Mouse (Mus musculus): ENCODE results near the gene Dgat2l6. TPM values are rescaled to one million over a fixed set of nuclear protein-coding genes. Genes with fewer than 3 reads are reported as not detected.
A peak's percentile ranks its signal among the peaks of the same experiment; 100 is the strongest.

The Dgat2l6 gene
- polyA plus RNA-seq (2012; rRNA removed), result 0.05 TPM in 1 of 2 replicates, not detected in the other

- no peaks in the 10 kb centered on the region; the same call in 1 of the 2 replicates for H3K4me1 ChIP-seq (ENCODE audit: control insufficient read depth, insufficient read depth, low read length)
- WGBS, result 80% methylated on average over 4 of the region's 4 CpGs
Observed at GRCm38 (mm10) chrX:100524471-100524870, at the start of gene Dgat2l6. Gene Dgat2l6, plus strand, starts transcription at chrX:100524838.

GRCm38 (mm10) chrX:100475569-100476223 is 48.9 kb upstream of the Dgat2l6 start:
- Histone ChIP-seq H3K4me1 (ENCODE audit: control insufficient read depth, insufficient read depth, low read length) (no peaks in the 10 kb centered on the region; the same call in 1 of the 2 replicates), H3K4me3 (replicated peaks; ENCODE audit: extremely low read depth, low read depth, low read length) (no peak overlapping the region)
- WGBS, result 43% methylated on average over 4 of the region's 4 CpGs
- no peak for DNase-seq
- no peak for TF ChIP-seq POLR2A (IDR thresholded peaks at IDR 0.05; ENCODE audit: borderline replicate concordance, extremely low read depth, low read depth, low read length)
- TF ChIP-seq CTCF (IDR thresholded peaks at IDR 0.05; ENCODE audit: insufficient read depth, low read length), result no peak

More at GRCm38 (mm10) chrX:100524471-100524870, at the start of gene Dgat2l6:
- no peak for TF ChIP-seq POLR2A (IDR thresholded peaks at IDR 0.05; ENCODE audit: borderline replicate concordance, extremely low read depth, low read depth, low read length)
- TF ChIP-seq CTCF (IDR thresholded peaks at IDR 0.05; ENCODE audit: insufficient read depth, low read length), result no peak
- DNase-seq, result no peak
- H3K4me3 ChIP-seq (replicated peaks; ENCODE audit: extremely low read depth, low read depth, low read length), result no peak within 1 kb of the TSS

GRCm38 (mm10) chrX:100480317-100480716 is 44.3 kb upstream of the Dgat2l6 start:
- no peak overlapping the region for H3K4me3 ChIP-seq (replicated peaks; ENCODE audit: extremely low read depth, low read depth, low read length)
- DNase-seq, result peak; percentile 39
- TF ChIP-seq POLR2A (IDR thresholded peaks at IDR 0.05; ENCODE audit: borderline replicate concordance, extremely low read depth, low read depth, low read length), result no peak
- peak; percentile 44 for TF ChIP-seq CTCF (IDR thresholded peaks at IDR 0.05; ENCODE audit: insufficient read depth, low read length)
- H3K4me1 ChIP-seq (ENCODE audit: control insufficient read depth, insufficient read depth, low read length), result no peaks in the 10 kb centered on the region; the same call in 1 of the 2 replicates
- WGBS, result 31% methylated on average over 3 of the region's 3 CpGs

- DNase-seq, result no peak
- TF ChIP-seq CTCF (IDR thresholded peaks at IDR 0.05; ENCODE audit: insufficient read depth, low read length) (no peak), POLR2A (IDR thresholded peaks at IDR 0.05; ENCODE audit: borderline replicate concordance, extremely low read depth, low read depth, low read length) (no peak)
- WGBS, result 30% methylated on average over 22 of the region's 22 CpGs
- Histone ChIP-seq H3K4me1 (ENCODE audit: control insufficient read depth, insufficient read depth, low read length) (no peaks in the 10 kb centered on the region; the same call in 1 of the 2 replicates), H3K4me3 (replicated peaks; ENCODE audit: extremely low read depth, low read depth, low read length) (peak overlapping the region; percentile 68)
Observed at GRCm38 (mm10) chrX:100493500-100494067, 31.1 kb upstream of the Dgat2l6 start.

GRCm38 (mm10) chrX:100494068-100494978 is 30.3 kb upstream of the Dgat2l6 start, which contains the start of gene Igbp1:
Gene Igbp1, plus strand, starts transcription at chrX:100494291.
- Histone ChIP-seq H3K4me1 (ENCODE audit: control insufficient read depth, insufficient read depth, low read length) (no peaks in the 10 kb centered on the region; the same call in 1 of the 2 replicates), H3K4me3 (replicated peaks; ENCODE audit: extremely low read depth, low read depth, low read length) (peak within 1 kb of the TSS; percentile 88)
- DNase-seq, result peak; percentile 66
- TF ChIP-seq POLR2A (IDR thresholded peaks at IDR 0.05; ENCODE audit: borderline replicate concordance, extremely low read depth, low read depth, low read length) (peak; percentile 27; the same call in 1 of the 2 replicates), CTCF (IDR thresholded peaks at IDR 0.05; ENCODE audit: insufficient read depth, low read length) (no peak)
- WGBS, result 26% methylated on average over 32 of the region's 32 CpGs

- WGBS, result 75% methylated on average over 5 of the region's 5 CpGs
- DNase-seq, result no peak
- no peaks in the 10 kb centered on the region for H3K4me1 ChIP-seq (ENCODE audit: control insufficient read depth, insufficient read depth, low read length)
- TF ChIP-seq POLR2A (IDR thresholded peaks at IDR 0.05; ENCODE audit: borderline replicate concordance, extremely low read depth, low read depth, low read length) (no peak), CTCF (IDR thresholded peaks at IDR 0.05; ENCODE audit: insufficient read depth, low read length) (no peak)
- H3K4me3 ChIP-seq (replicated peaks; ENCODE audit: extremely low read depth, low read depth, low read length), result no peak overlapping the region
Observed at GRCm38 (mm10) chrX:100504175-100504851, 20.3 kb upstream of the Dgat2l6 start.

GRCm38 (mm10) chrX:100508164-100508563 is 16.5 kb upstream of the Dgat2l6 start:
- DNase-seq, result no peak
- TF ChIP-seq CTCF (IDR thresholded peaks at IDR 0.05; ENCODE audit: insufficient read depth, low read length) (no peak), POLR2A (IDR thresholded peaks at IDR 0.05; ENCODE audit: borderline replicate concordance, extremely low read depth, low read depth, low read length) (no peak)
- Histone ChIP-seq H3K4me3 (replicated peaks; ENCODE audit: extremely low read depth, low read depth, low read length) (no peak overlapping the region), H3K4me1 (ENCODE audit: control insufficient read depth, insufficient read depth, low read length) (no peaks in the 10 kb centered on the region)
- 81% methylated on average over 4 of the region's 4 CpGs for WGBS

- WGBS, result 88% methylated on average over 3 of the region's 3 CpGs
- no peaks in the 10 kb centered on the region for H3K4me1 ChIP-seq (ENCODE audit: control insufficient read depth, insufficient read depth, low read length)
- TF ChIP-seq CTCF (IDR thresholded peaks at IDR 0.05; ENCODE audit: insufficient read depth, low read length) (no peak), POLR2A (IDR thresholded peaks at IDR 0.05; ENCODE audit: borderline replicate concordance, extremely low read depth, low read depth, low read length) (no peak)
- no peak overlapping the region for H3K4me3 ChIP-seq (replicated peaks; ENCODE audit: extremely low read depth, low read depth, low read length)
- no peak for DNase-seq
Observed at GRCm38 (mm10) chrX:100509921-100510320, 14.7 kb upstream of the Dgat2l6 start.

Measured in lung, adult 2 months (tissue).